Mouse (Mus musculus): ENCODE measurements around the gene Stom.

The Stom gene

DNA sequence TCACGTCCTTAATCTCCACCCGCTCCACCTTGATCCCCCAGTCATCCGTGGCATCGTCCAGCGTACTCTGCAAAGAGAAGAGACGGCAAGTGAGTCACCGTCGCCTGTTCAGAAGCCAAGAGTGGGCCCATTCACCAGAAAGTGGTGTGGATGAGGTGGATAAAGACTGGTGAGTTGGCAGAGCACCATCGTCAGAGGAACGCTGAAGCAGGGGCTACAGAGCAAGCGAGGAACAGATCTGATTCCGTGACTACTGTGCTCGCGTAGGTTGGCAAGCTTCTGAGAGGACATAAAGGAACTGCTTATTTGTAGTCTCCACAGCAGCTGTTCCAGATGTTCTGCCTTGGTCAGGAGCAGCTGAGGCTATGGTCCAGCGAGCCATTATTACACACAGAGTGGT lies 16.4 kb downstream of the Stom start:
- no peak for DNase-seq (ENCODE audit: low read depth, low spot score)

DNA sequence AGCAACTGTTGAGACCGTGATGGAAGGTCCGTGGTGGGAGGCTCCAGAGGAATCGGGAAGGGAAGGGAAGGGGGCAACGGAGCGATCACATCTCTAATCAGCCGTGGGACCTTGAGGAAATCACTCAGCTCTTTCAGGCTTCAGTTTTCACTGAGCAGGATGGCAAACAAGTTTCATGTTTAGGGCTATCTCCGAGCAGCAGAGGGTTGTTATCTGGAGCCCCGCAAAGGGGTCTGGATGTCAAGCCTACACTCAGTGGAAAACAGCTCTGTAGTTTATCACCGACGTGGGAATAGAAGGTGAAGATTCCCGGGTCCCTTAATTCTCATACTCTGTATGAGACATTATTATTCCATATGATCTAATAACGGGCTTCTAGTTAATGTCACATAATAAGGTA lies 18.4 kb downstream of the Stom start:
- DNase-seq (ENCODE audit: low read depth, low spot score) = no peak

- DNase-seq (ENCODE audit: low read depth, low spot score) = no peak
These were observed 19.2 kb downstream of the Stom start for GRCm38 (mm10) chr2:35317604-35318003.

- no peak for DNase-seq (ENCODE audit: low read depth, low spot score)
These were observed 22.5 kb downstream of the Stom start for GRCm38 (mm10) chr2:35314300-35314699.

- no peak for DNase-seq (ENCODE audit: low read depth, low spot score)
These were observed 26.8 kb downstream of the Stom start for GRCm38 (mm10) chr2:35309906-35310493.

DNA sequence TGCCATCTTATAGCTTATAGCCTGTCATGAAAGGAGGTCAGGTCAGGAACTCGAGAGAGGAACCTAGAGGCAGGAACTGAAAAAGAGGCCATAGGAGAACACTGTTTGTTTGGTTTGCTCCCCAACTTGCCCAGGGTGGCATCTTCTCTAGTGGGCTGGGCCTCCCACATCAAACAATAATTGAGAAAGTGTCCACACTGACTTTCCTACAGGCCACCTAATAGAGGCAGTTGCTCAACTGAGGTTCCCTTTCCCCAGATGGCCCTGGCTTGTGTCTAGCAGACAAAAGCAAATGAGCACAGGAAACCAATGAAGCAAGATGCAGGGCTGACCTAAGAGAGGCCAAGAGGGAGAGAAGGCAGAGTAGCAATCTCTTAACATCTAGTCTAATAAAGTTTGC lies 28.6 kb downstream of the Stom start:
- DNase-seq (ENCODE audit: low read depth, low spot score) = no peak

DNA sequence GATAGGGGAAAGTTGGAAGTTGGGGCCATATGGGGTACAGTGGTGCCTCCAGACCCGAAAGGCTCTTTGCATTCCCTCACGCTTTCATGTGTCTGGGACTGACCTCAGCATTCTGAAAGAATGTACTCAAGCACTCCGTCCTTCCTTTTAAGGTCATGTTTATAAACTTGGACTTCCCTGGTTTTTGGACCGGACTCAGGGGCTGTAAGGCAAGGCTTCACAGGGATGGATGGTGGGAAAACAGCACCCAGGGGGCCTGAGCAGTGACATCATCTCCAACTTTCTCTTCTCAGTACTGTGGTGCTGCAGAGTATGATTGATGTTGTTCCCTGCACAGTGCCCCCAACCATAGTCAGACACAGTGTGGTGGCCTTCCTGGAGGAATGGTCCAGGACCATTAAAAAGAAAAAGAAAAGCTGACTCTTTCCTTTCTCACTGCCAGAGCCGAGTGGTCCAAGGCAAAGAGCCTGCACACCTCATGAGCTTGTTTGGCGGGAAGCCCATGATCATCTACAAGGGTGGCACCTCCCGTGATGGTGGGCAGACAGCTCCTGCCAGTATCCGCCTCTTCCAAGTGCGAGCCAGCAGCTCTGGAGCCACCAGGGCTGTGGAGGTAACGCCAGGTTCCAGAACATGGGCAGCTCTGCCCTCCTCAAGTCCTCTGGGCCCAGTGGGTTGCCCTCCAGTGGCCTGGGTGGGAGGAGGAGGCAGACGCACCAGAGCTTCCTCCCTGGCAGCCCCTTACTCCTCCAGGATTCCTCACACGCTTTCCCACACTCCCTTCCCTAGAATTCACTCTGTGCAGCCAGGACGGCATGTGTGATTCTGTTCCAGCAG lies 34.5 kb downstream of the Stom start:
- DNase-seq (ENCODE audit: low read depth, low spot score) = no peak

DNA sequence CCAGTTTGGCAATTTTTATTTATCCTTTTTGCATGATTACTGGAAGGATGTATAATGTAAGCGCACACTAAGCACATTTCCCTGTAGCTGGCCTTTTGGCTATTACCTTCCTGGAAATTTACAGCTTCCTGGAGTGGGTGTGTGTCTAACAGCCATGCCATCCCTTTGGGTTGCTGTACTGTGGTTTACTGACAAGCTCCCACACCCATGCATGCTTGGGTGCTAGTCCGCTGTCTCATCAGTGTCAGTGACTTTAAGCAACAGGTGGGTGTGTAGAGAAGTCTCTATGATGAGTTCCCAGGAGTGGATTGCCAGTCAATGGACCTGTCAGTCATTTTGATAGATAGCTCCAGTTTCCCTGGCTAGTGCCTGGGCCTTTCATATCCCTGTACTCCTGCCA lies 37.3 kb downstream of the Stom start:
- DNase-seq (ENCODE audit: low read depth, low spot score) = no peak

DNA sequence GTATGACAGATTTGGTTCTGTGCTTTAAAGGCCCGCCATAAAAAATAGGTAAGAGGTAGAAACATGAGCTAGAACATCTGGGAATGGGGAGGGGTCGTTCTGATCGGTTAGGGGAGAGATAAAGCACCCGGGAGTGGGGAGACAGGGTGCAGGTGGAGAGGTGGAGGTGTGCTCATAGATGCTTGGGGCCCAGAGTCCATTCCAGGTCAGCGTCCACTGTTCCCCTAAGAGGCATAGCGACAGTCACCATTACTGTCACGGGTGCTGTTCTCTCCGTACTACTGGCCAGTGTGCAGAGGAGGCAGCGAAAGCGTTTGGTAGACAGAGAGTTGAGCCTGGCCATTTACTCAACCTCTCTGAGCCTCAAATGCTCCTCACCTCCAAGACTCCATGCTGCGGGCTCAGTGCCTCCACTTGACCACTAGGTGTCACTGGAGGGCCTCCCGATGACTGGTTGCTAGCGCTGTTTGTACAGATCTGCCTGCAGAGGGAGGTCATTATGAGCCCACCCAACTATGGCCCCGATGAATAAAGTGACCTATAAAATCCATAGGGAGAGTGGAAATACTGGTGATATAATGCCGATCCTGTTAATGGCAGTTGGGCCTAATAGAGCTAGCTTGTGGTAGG lies 39.0 kb downstream of the Stom start:
- no peak for DNase-seq (ENCODE audit: low read depth, low spot score)

DNA sequence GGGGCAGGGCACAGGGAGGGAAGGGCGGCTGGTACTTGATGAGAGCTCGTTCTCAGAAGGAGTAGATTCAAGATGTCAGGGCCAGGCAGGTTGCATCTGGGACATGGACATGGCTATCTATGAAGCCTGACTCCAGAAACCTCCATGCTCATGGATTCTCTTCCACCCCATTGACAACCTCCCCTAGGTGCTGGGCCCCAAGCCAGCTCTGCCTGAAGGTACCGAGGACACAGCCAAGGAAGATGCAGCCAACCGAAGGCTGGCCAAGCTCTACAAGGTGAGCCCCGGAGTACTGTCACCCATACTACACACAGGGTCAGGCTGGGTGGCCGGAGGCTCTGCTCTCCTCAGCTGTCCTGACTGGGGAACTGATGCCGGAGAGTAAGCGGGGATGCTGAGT lies 43.5 kb downstream of the Stom start:
- DNase-seq (ENCODE audit: low read depth, low spot score) = no peak

- DNase-seq (ENCODE audit: low read depth, low spot score) = no peak
These were observed 44.1 kb downstream of the Stom start for GRCm38 (mm10) chr2:35292700-35293099.

- no peak for DNase-seq (ENCODE audit: low read depth, low spot score)
These were observed 44.9 kb downstream of the Stom start for GRCm38 (mm10) chr2:35291856-35292255.

- DNase-seq (ENCODE audit: low read depth, low spot score) = peak; percentile 28
These were observed 47.8 kb downstream of the Stom start for GRCm38 (mm10) chr2:35288758-35289635.

- no peak for DNase-seq (ENCODE audit: low read depth, low spot score)
These were observed 49.7 kb downstream of the Stom start for GRCm38 (mm10) chr2:35287017-35287620.

- DNase-seq (ENCODE audit: low read depth, low spot score) = no peak
These were observed 51.6 kb downstream of the Stom start for GRCm38 (mm10) chr2:35285209-35285608.

GRCm38 (mm10) chr2:35283997-35284396 lies 52.8 kb downstream of the Stom start:
- DNase-seq (ENCODE audit: low read depth, low spot score) = no peak

- DNase-seq (ENCODE audit: low read depth, low spot score) = no peak
These were observed 54.6 kb downstream of the Stom start for GRCm38 (mm10) chr2:35282214-35282613.

DNA sequence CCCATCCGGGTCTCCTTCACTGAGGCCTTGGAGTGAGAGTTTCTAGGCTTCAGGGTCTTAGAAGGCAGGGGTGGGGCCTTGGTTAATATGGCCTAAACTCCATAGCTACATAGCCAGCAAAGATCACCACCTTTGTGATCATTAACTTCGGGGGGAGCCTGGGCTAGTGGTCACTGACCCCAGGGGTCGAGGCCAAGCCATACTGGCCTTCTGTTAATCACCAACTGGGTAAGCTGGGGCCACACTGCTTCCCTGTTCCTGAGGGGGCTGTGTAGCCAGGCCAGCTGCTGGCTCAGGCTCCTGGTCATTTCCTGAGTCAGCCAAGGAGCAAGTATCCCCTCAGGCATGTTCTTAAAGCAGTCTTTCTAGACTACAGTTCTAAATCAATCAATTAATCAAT lies 56.8 kb downstream of the Stom start:
- no peak for DNase-seq (ENCODE audit: low read depth, low spot score)

GRCm38 (mm10) chr2:35278371-35279210 lies 58.2 kb downstream of the Stom start:
- no peak for DNase-seq (ENCODE audit: low read depth, low spot score)

DNA sequence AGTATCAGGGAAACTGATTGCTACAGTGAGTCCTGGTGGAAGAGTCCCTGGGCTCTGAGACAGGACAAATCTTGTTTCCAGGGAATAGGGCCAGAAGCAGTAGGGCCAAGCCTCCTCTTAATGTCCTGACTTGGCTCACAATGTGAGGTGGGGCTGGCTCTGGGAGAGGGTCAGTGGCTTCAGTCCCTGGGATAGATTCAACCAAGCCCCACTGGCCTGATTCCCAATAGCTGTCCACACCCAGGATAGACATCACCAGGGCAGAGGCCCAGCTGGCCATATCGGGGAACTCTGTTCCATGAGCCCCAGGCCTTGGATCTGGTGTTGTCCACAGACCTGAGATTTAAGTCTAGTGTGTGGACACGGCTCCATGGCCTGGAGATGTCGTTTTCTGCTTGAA lies 59.1 kb downstream of the Stom start:
- no peak for DNase-seq (ENCODE audit: low read depth, low spot score)

DNA sequence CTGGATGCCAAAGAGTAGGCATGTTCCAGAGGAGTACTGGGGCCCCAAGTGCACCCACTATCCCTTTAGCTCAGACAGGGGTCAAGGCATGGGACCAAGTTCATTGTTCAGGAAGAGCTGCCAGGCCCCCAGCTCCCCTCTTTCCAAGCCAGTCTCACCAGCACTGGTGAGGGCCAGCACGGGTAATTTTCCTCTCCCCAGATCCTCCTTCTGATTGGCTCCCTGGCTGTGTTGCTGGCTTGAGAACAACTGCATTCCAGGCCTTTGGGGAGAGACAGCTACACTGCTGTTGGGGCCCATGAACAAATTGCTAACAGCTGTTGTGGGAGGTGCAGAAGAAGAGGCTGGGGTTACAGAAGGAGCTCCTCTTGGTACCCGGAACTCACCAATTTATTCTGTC lies 63.2 kb downstream of the Stom start:
- DNase-seq (ENCODE audit: low read depth, low spot score) = no peak

Data from brain, embryonic 18.5 days (tissue).